Mouse (Mus musculus) induced T-regulatory cell, adult 2 months (primary cell): Measurements from ENCODE around the gene Gm340.

ENCODE experiments used
- DNase-seq: peaks from one replicate; pipeline ENCODE4 v3.0.0-alpha.2; 2012; ENCODE audit warnings: low read depth

Gene Gm340

DNA sequence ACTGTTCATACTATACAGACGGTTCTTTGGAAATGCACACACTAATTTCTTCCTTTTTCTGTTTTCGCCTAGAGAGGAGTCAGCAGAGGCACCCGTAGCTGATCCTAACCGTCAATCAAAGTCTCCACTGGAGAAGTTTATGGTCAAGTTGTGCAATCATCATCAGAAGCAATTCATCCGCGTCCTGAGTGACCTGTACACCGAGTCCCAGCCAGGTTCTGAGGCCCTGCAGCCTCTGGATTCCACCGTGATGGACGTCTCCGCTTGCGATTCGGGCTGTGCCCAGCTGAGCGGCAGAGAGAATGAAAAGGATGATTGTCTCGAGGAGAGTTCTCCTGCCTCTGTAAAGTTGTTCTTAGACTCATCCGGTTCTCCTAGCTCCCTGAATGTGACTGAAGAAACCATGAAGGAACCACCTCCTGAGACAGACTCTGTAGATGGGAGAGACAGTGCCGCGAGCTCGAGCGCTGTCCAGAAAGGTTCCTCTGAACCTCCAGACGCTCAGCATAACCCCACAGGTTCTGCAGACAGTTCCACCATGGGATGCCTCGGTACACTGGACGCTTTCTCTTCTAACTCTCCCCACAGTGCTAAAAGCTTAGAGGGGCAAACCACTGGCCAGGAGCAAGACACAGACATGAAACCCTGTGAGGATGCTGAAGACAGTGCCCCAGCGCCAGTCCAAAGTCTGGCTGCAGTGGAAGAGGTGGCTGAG is at the start of gene Gm340:
Gene Gm340, plus strand, starts transcription at position 665 of the 715 bp plus-strand sequence.
- no peak for DNase-seq

DNA sequence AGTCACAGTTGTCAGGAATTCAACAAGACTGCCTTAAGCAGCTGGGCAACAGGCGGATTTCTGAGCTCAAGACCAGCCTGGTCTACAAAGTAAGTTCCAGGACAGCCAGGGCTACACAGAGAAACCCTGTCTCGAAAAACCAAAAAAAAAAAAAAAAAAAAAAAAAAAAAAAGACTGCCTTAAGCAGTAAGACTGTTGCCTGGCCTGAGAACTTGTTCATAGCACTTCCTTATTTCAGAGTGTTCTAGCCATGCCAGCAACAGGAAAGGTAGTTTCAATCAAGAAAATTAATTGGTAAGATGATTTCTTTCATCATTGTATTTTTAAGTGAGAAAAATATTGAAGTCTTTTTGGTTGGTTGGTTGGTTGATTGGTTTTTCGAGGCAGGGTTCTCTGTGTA is 48.1 kb upstream of the Gm340 start:
- no peak for DNase-seq

DNA sequence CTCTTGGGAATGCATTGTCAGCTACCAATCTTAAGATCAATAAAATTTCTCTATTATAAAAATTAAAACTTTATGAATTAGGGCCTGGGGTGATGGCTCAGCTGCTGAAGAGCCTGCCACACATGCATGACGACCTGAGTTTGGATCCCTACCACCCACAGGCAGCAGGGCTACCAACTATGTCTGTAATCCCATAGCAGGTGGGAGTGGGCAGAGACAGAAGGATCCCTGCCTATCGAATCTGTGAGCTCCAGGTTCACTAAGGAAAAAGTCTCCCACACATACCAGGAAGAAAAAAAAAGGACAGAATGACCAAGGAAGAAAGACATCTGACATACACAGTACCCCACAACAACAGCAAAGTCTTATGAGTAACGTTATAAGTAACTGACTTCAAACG is 25.2 kb upstream of the Gm340 start:
- no peak for DNase-seq

DNA sequence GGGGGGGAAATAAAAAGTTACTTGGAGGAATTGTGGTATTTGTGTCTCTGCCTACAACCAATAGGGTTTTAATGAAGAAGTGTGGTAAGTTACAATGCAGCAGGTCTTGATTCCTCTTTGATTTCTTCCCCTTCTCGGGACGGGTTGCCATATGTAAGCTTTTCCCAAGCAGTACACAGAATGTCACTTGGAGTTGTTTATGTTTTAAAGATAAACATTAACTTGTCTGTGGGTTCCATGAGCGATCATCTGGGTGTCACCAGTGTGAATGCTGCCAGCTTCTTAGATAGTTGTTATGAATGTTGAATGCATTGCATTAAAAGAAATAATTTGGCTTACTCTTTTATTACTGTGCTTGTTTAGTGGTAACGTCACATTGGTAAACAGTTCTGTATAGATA is 24.7 kb upstream of the Gm340 start:
- DNase-seq: no peak

DNA sequence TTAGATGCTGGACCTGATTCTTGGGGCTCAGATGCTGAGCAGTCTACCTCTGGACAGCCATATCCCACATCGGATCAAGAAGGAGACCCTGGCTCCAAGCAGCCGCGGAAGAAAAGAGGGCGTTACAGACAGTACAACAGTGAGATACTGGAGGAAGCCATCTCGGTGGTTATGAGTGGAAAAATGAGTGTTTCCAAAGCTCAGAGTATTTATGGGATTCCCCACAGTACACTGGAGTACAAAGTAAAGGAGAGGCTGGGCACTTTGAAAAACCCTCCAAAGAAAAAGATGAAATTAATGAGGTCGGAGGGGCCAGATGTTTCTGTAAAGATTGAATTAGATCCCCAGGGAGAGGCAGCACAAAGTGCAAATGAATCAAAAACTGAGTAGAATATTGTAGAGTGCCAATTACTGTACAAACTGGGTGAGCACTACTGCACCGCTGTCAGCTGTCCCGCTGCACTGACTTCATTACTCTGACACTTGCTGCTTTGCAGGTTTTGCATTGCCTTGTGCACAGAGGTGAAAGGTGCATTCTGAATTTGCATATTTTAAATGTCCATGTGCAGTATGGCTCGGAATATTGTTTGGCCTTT is 23.2 kb upstream of the Gm340 start:
- no peak for DNase-seq

DNA sequence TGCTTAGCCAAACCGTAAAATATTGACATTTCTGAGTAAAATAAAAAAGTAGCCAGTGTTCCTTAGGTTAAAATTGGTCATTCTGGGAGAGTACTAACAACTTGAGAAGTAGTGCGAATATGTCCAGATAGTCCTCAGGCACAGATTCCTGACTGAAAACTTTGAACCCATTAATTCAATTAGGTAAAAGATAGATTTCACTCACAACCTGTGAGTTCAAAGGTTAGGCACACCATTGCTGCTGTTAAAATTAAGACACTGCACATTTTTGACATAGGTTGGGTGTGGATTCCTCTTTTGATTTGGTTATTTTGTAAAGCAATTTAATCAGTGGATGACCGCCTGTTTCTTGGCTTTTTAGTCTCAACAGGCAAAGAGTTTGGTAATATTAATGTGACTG is 21.3 kb upstream of the Gm340 start:
- no peak for DNase-seq

GRCm38 (mm10) chr19:41568791-41569190 is 13.4 kb upstream of the Gm340 start:
- DNase-seq: peak; percentile 16

GRCm38 (mm10) chr19:41573700-41574099 is 8.5 kb upstream of the Gm340 start:
- no peak for DNase-seq

GRCm38 (mm10) chr19:41577576-41577975 is 4.6 kb upstream of the Gm340 start:
- no peak for DNase-seq

DNA sequence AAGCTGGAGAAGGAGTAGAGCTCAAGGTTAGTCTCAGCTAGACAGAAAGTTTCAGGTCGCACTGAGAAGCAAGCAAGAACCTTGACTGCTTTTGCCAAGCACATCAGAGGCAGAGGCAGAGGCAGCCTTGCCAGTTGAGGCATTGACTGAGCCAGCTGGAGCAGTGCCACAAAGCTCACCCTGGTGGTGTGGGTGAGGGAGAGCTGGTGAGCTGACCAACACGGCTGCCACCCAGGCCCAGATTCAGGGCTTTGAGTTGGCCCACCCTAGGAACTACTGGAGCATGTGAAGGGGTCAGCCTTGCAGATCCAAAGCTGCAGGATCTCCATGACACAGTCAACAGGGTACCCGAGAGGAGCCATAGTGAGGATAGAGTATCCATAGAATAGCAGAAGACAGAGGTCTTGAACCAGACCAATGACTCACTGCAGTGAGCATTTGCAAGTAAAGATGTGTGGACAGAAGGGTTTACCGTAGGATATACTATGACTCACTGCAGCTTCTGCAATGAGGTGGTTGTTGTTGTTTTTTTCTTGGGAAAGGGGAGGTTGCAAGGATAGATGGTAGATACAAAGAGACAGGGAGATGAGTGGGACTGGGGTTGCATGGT is 2.8 kb upstream of the Gm340 start:
- no peak for DNase-seq

- no peak for DNase-seq
These were observed 846 bp downstream of the Gm340 start for GRCm38 (mm10) chr19:41582918-41583514.

DNA sequence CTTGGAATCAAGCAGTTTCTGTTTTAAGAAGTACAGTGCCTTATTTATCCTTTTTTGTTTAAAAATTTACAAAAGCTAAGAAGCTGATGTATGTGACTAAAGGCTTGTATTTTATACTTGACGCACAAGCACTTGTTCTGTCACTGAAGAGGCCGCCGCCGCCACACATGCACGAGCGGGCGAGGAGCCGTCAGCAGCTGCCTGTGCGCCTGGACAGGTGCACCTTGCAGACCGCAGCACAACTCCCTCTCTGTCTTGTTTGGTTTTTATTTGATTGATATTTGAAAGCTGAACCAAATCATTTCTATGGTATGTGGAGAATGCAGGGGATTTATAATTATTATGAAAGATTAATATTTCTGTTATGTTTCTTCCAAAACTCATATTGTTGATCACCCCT is 4.6 kb downstream of the Gm340 start:
- DNase-seq: no peak

GRCm38 (mm10) chr19:41587431-41588222 is 5.5 kb downstream of the Gm340 start:
- DNase-seq: no peak

DNA sequence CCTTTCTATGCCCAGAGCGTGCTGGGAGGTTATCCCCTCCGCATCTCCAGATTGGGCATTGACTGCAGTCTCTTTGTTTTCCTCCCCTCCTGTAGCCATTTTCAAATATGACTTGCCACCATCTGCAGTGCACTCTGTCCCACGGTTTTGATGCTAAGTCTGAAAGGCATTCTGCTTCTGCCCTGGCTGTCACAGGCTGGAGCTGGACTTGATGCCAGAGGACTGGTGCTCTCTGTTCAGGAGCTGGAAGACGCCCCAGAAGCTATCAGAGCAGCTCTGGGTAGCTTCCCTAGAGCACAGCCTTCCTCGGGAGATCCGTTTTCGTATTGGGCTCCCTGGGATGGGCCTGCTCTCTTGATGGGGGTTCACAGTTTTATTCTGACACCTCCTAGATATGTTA is 6.9 kb downstream of the Gm340 start:
- DNase-seq: no peak

- DNase-seq: no peak
These were observed 7.5 kb downstream of the Gm340 start for GRCm38 (mm10) chr19:41589681-41590080.

- no peak for DNase-seq
These were observed 9.6 kb downstream of the Gm340 start for GRCm38 (mm10) chr19:41591808-41592207.

DNA sequence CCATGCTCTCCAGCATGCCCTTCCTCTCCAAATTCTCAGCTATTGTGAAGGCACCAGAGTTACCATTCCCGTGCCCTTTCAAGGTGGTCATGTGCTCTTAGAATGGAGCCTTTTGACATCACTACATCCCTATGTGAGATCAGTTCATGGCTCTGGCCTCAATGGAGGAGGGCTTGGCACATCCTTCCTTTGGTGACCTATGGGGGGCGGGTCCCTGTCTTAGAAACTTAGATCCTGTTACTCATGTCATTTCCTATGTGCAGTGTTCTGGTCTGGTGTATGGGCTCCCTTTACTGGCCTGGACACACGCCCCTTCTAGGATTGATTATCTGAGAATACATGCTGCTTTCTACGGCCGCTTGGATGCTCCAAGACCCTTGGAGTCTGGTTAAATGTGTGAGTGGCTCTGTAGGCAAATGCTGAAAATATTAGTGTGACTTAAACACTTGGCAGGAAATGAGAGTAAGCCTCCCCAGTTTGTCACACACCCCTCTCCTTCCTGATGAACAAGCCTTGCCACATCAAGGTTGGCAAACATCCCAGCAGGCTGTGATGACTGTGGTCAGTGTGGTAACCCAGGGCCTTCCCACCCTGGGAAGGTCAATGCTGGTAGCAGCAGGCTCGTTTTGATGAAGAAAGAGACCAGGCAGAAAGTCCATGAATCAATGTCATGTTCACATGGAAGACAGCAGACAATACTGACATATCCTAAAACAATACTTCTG is 15.2 kb downstream of the Gm340 start:
- DNase-seq: peak; percentile 42

DNA sequence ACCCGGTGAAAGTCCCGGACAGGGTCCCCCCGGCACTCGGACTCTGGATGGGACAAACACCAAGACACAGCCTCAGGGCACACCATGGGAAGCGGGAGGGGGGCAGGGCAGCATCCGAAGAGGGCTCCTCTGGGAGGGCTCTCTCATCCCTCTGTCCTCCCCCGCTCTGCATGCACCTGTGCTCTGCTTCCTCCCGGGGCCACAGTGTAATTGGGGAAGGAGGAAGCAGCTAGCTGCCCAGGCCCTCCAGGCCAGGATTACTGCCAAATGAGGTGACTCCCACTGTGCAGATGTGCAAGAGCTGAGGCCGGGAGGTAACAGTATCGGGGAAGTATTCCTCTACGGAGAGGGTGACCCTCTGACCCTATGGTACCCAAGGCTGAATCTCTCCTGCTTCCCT is 18.5 kb downstream of the Gm340 start:
- DNase-seq: no peak

DNA sequence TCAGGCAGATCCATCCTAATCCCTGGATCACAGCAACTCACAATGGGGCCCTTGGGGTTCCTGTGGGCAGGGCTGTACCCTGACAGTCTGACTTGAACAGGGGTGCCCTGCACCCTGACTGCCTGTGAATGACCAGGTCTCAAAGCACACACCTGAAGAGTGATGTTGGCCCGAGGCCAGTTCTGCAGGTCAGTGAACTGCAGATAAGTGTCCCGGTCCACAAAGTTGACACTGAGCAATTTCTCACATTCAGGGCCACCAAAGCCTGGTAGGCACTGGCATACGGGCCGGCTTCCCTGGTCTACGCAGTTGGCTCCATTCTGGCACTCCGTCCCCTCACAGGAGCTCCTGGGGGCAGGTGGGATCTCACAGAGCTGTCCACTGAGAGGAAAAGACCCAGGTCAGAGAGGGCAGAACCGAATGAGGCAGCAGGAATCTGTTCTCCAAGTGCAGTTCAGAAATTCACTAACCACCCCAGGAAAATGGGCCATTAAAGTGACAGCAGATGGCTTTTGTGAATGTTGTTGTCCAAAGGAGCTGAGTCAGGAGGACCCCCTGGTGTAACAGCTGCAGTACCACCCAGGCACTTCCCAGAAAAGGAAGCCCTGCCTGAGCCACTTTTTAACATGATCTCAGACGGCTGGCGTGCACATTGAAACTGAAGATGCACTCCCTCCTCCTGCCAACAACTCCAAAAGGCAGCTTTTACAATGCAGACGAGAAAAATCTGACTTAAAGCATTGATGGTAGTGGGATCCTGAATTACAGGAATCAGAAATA is 24.2 kb downstream of the Gm340 start:
- DNase-seq: no peak

GRCm38 (mm10) chr19:41611683-41612082 is 29.5 kb downstream of the Gm340 start:
- no peak for DNase-seq
